Mouse (Mus musculus) kidney, adult 2 months (tissue): ENCODE results near the gene Thumpd2.

Experiments
- CTCF ChIP-seq: fragments of 200-500 bp; conservative IDR thresholded peaks from 2 replicates; pipeline ENCODE4 v1.5.1; 2011; ENCODE audit warnings: low read depth, mild to moderate bottlenecking, control low read depth, low read length, moderate library complexity, mixed read lengths; ENCODE audit not compliant: insufficient read depth, insufficient read length
- POLR2A ChIP-seq: fragments of 200-500 bp; IDR thresholded peaks from one replicate; pipeline ENCODE4 v1.6.1; 2011; ENCODE audit warnings: low read depth, low read length, control low read depth

DNA sequence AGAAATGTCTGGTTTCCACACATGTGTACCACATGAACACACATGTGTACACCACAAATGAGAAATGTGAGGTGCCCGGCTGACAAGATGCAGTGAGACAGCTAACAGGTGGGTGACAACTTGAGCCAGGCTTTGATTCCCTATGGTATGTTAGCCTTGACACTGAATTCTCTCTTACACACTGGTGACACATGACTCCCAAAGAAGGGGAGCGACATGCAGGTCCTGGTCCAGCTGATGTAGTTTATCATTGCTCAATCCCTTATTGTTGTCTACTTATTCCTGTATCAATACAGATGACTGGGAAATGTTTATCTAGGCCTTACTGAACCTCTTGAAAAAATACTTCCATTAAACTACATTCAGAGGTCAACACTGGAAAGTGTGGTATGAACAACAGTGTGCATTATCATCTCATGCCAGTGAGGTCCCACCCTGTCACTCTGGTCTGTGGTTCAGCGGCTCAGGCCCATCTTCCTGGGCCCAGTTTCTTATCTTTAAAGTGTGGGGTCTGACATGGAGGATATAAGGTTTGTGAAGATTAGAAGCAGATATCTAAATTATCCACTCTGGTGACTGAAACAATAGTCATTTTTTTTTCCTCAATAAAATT, 32.9 kb downstream of the Thumpd2 start:
- TF ChIP-seq CTCF = no peak
- no peak for TF ChIP-seq POLR2A
